Mouse (Mus musculus) lung, adult 2 months (tissue): ENCODE results near the gene Mief2. TPM values are rescaled to one million over a fixed set of nuclear protein-coding genes. Genes with fewer than 3 reads are reported as not detected.

Source experiments
- DNase-seq: peaks from one replicate; pipeline ENCODE4 v3.0.0; 2022
- H3K4me1 ChIP-seq: fragments of 200-500 bp; 2 replicates; pipeline ENCODE4 v1.6.1; 2011; ENCODE audit warnings: low read length; ENCODE audit not compliant: control insufficient read depth, insufficient read depth
- H3K4me3 ChIP-seq: fragments of 200-500 bp; replicated peaks from 2 replicates; pipeline ENCODE3; 2011; ENCODE audit warnings: low read depth, mild to moderate bottlenecking, control low read depth, low read length; ENCODE audit errors: extremely low read depth
- CTCF ChIP-seq: fragments of 200-500 bp; IDR thresholded peaks from 2 replicates; pipeline ENCODE4 v1.5.1; 2011; ENCODE audit warnings: mild to moderate bottlenecking, low read length, control low read depth; ENCODE audit not compliant: insufficient read depth
- POLR2A ChIP-seq: fragments of 200-500 bp; IDR thresholded peaks from 2 replicates; pipeline ENCODE4 v1.6.1; 2011; ENCODE audit warnings: low read depth, mild to moderate bottlenecking, control low read depth, low read length, borderline replicate concordance; ENCODE audit errors: extremely low read depth
- WGBS: fragments of 180-500 bp; shearing (Covaris S2); methylation state at CpG from one replicate; pipeline ENCODE4 v1.1.7; 2018; 5-methylcytosine and 5-hydroxymethylcytosine counted together
- polyA plus RNA-seq: library from polyadenylated mRNA; depleted of rRNA; stranded (reverse); fragments of >200 nt; gene quantifications from 2 replicates; pipeline ENCODE4 v1.2.3, GENCODE M21; 2012; rRNA removed

Gene Mief2
- polyA plus RNA-seq, 1 experiment: 25.4 TPM

GRCm38 (mm10) chr11:60775578-60775977 is 47.4 kb downstream of the Mief2 start:
- DNase-seq: no peak
- Histone ChIP-seq H3K4me1 (peaks cover 29% of the 10 kb centered on the region), H3K4me3 (no peak overlapping the region)
- TF ChIP-seq CTCF (no peak), POLR2A (no peak)
- WGBS: 47% methylated on average over 6 of the region's 6 CpGs

- H3K4me1 ChIP-seq: peaks cover 35% of the 10 kb centered on the region
- peak overlapping the region; percentile 90 for H3K4me3 ChIP-seq
- no peak for TF ChIP-seq CTCF
- TF ChIP-seq POLR2A: no peak
- DNase-seq: no peak
- WGBS: 3% methylated on average over 17 of the region's 17 CpGs
Observed at GRCm38 (mm10) chr11:60776107-60776828, 48.1 kb downstream of the Mief2 start.

GRCm38 (mm10) chr11:60776829-60777740 is 48.9 kb downstream of the Mief2 start, which contains the start of the genes Top3a and Smcr8:
TSS of gene Top3a (minus strand) at chr11:60777365.
TSS of gene Smcr8 (plus strand) at chr11:60777524.
- Histone ChIP-seq H3K4me1 (peaks cover 40% of the 10 kb centered on the region), H3K4me3 (peak within 1 kb of the TSS; percentile 90)
- under 1% methylated on average over 62 of the region's 62 CpGs for WGBS
- peak; percentile 87 for DNase-seq
- TF ChIP-seq POLR2A (peak; percentile 94), CTCF (no peak)

- TF ChIP-seq POLR2A (no peak), CTCF (no peak)
- 22% methylated on average over 16 of the region's 16 CpGs for WGBS
- no peak for DNase-seq
- Histone ChIP-seq H3K4me3 (peak overlapping the region; percentile 90), H3K4me1 (peaks cover 40% of the 10 kb centered on the region)
Observed at GRCm38 (mm10) chr11:60777801-60778370, 49.7 kb downstream of the Mief2 start.

- Histone ChIP-seq H3K4me1 (peaks cover 40% of the 10 kb centered on the region), H3K4me3 (no peak overlapping the region)
- no peak for DNase-seq
- TF ChIP-seq POLR2A (no peak), CTCF (no peak)
- 72% methylated on average over 10 of the region's 10 CpGs for WGBS
Observed at GRCm38 (mm10) chr11:60779673-60780189, 51.5 kb downstream of the Mief2 start.

Other genes with a start within 250 kb of the Mief2 start
- 28.0 and 28.3 TPM in 2 replicates for gene Alkbh5, start 192.0 kb upstream of the Mief2 start, polyA plus RNA-seq
- gene Llgl1, start 28.7 kb upstream of the Mief2 start, polyA plus RNA-seq: 61.6 and 68.2 TPM in 2 replicates
- 236 and 264 TPM in 2 replicates for gene Flii, start 1.1 kb upstream of the Mief2 start, polyA plus RNA-seq
- gene Top3a, start 49.0 kb downstream of the Mief2 start, polyA plus RNA-seq: 6.1 and 6.9 TPM in 2 replicates
- gene Smcr8, start 49.1 kb downstream of the Mief2 start, polyA plus RNA-seq: 9.4 and 11.5 TPM in 2 replicates
- 8.1 and 10.6 TPM in 2 replicates for gene Shmt1, start 83.3 kb downstream of the Mief2 start, polyA plus RNA-seq
- gene Dhrs7b, start 102.2 kb downstream of the Mief2 start, polyA plus RNA-seq: 10.8 and 14.3 TPM in 2 replicates
- 46.6 and 63.4 TPM in 2 replicates for gene Tmem11, start 150.9 kb downstream of the Mief2 start, polyA plus RNA-seq
- gene Natd1, start 186.4 kb downstream of the Mief2 start, polyA plus RNA-seq: 29.2 and 34.4 TPM in 2 replicates
- 29.4 and 48.0 TPM in 2 replicates for gene Map2k3, start 203.6 kb downstream of the Mief2 start, polyA plus RNA-seq